Mouse (Mus musculus) B cell, adult (primary cell): Measurements from ENCODE around the gene Pom121l2. TPM values are rescaled to one million over a fixed set of nuclear protein-coding genes. Genes with fewer than 3 reads are reported as not detected.

Experiments used
- total RNA-seq: library from RNA; stranded (reverse); gene quantifications from 4 replicates; pipeline ENCODE4 v1.2.4, GENCODE M21; 2023; ENCODE audit not compliant: inconsistent age

Gene Pom121l2
- not detected in 4 replicates for total RNA-seq

DNA sequence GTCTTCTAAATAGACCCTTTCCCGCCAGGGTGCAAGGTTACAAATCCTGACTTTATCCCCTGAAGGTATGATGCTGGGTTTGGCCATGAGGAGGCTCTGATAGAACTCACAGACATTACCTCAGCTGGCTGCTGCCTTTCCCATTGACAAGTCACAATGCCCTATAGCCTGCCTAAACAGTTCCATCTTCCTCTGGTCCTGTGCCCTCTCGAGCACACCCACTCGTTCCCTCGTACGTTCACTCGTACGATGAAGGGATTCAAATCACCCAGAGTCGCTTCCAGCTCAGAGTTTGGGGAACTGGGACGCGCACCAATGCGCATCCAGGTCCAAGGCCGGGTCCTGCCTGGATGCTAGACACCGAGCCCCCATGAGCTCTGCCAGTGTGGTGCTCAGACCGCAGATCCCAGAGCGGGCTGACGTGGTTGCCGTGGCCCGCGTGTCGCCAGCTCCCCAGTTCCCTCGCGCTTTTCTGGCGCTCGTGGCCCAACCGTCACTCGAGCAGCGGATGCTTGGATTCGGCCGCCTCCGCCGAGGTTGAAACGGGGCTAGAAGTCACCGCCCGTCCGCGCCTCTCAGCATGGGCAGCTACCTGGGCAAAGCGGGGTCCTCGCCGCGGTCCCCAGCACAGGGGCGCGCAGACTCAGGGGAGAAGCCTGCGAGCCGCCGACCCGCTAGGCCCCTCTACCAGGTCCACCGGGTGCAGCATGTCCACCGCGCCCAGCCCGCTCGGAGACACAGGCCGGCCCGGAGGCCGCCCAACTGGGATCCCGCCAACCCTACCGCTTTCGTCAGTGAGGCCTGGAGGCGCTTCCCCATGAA is at the start of gene Pom121l2:
Pom121l2 (plus strand) TSS at position 214 of the 822 bp plus-strand sequence.

DNA sequence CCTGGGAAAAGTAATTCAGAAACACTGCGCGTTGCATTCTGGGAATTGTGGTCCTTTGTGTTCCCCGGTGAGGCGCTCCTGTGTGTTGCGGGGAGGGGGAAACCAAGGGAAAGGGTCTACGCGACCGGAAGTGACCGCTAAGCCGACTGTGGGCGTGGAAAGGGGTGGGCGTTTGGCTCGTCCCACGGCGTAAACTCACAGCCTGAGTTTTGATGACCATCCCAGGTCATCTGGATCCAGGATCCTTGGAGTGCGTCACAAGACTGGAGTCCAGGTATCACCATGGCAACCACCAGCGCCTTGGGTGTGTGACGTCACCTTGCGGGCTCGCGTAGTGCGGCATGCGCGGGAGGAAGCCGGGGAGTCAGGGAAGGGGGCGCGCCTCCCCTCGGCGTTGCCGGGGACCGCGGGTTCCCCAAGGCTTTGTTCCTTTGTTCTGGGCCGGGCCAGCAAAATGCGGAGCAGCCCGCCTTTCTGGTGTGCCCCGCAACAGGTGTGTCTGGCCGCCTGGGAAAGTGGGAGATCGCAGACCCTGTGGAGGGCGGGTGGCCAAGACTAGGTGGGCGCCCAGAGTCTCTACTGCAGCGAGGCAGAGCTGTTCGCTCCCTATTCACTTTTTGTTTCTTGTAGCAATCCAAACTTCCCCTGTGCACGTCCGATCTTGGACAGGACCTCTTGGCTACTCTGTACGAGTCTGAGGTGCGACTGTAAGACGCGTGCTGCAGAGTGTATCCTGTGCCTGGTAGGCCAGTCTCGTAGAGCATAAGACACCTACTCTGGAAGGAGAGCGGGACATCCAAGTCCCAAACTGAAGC is 35.9 kb upstream of the Pom121l2 start, which contains the start of gene Zfp184:
Zfp184 (plus strand) TSS at position 169 of the 815 bp plus-strand sequence.

DNA sequence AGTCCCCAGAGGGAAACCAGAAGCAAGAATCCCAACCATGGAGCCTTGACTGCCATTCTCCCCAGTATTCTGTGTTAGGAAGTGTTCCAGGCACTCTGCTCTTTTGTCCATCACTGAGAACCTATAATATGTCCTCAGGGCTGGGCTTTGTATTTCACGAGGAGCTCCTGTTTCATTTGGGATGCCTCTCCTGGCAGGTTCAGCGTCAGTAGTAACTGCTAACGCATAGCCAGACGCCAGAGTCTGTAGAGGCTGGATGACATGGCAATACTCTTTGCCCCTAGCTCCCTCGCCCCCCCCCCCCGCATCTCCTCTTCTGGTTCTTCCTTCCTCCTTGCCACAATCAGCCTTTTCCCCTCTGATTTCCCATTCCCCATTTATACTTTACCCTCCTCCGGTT is 28.6 kb downstream of the Pom121l2 start, which contains the start of gene Prss16:
Prss16 (minus strand) TSS at position 101 of the 400 bp plus-strand sequence.

DNA sequence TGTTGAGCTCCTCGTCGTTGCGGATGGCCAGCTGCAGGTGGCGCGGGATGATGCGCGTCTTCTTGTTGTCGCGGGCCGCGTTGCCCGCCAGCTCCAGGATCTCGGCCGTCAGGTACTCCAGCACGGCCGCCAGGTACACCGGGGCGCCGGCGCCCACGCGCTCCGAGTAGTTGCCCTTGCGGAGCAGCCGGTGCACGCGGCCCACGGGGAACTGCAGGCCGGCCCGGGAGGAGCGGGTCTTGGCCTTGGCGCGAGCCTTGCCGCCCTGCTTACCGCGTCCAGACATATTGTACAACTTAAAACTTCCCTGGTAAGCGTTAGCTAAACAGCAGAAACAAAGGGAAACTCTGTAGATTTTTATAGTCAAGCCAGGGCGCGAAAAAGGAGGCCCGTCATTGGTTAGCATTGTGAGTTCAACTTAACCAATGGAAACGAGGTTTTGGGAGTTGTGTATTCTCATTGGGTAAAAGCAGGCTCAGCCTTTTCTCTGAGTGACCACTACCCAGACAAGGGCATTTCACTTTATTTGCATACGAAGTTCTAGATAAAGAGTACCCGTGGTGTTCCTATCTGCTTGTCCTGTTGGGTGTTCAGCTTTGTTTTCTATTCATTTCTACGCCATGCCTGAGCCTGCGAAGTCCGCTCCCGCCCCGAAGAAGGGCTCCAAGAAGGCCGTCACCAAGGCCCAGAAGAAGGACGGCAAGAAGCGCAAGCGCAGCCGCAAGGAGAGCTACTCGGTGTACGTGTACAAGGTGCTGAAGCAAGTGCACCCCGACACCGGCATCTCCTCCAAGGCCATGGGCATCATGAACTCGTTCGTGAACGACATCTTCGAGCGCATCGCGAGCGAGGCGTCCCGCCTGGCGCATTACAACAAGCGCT is 54.5 kb downstream of the Pom121l2 start, which contains the start of the genes Hist1h2ah and Hist1h2bk:
Hist1h2ah (minus strand) TSS at position 302 of the 882 bp plus-strand sequence.
Hist1h2bk (plus strand) TSS at position 604 of the 882 bp plus-strand sequence.

Other genes starting within 250 kb of the Pom121l2 start
- gene Hist1h4j, start 246.1 kb upstream of the Pom121l2 start, total RNA-seq = 11.8 to 18.5 TPM (median 15.7 TPM) in 4 replicates
- 345 to 580 TPM (median 393 TPM) in 4 replicates for gene Hist1h4k, start 230.7 kb upstream of the Pom121l2 start, total RNA-seq
- gene Hist1h2ak, start 227.4 kb upstream of the Pom121l2 start, total RNA-seq = 43.9 to 61.4 TPM (median 49.5 TPM) in 4 replicates
- 79.2 to 91.1 TPM (median 87.7 TPM) in 4 replicates for gene Hist1h2bn, start 227.1 kb upstream of the Pom121l2 start, total RNA-seq
- gene Hist1h1b, start 200.6 kb upstream of the Pom121l2 start, total RNA-seq = 64.3 to 100 TPM (median 75.1 TPM) in 4 replicates
- gene Hist1h3i, start 197.8 kb upstream of the Pom121l2 start, total RNA-seq = 159 to 245 TPM (median 224 TPM) in 4 replicates
- 26.3 to 53.4 TPM (median 30.7 TPM) in 4 replicates for gene Hist1h2an, start 194.0 kb upstream of the Pom121l2 start, total RNA-seq
- 38.6 to 53.7 TPM (median 48.7 TPM) in 4 replicates for gene Hist1h2bp, start 193.7 kb upstream of the Pom121l2 start, total RNA-seq
- 179 to 205 TPM (median 201 TPM) in 4 replicates for gene Hist1h2bq, start 171.0 kb upstream of the Pom121l2 start, total RNA-seq
- 199 to 315 TPM (median 296 TPM) in 4 replicates for gene Hist1h2ao, start 170.7 kb upstream of the Pom121l2 start, total RNA-seq
- gene Hist1h4m, start 169.4 kb upstream of the Pom121l2 start, total RNA-seq = 283 to 393 TPM (median 343 TPM) in 4 replicates
- 138 to 258 TPM (median 167 TPM) in 4 replicates for gene Hist1h4n, start 149.0 kb upstream of the Pom121l2 start, total RNA-seq
- 46.5 to 101 TPM (median 67.4 TPM) in 4 replicates for gene Hist1h2ap, start 147.7 kb upstream of the Pom121l2 start, total RNA-seq
- gene Hist1h2br, start 147.5 kb upstream of the Pom121l2 start, total RNA-seq = 177 to 204 TPM (median 198 TPM) in 4 replicates
- 3.0 to 5.1 TPM (median 4.2 TPM) in 4 replicates for gene Zfp184, start 36.1 kb upstream of the Pom121l2 start, total RNA-seq
- 0.42 to 1.4 TPM (median 0.62 TPM) in 4 replicates for gene Prss16, start 28.5 kb downstream of the Pom121l2 start, total RNA-seq
- 52.9 to 158 TPM (median 73.5 TPM) in 4 replicates for gene Hist1h2ah, start 54.4 kb downstream of the Pom121l2 start, total RNA-seq
- gene Hist1h2bk, start 54.7 kb downstream of the Pom121l2 start, total RNA-seq = 59.7 to 88.4 TPM (median 71.1 TPM) in 4 replicates
- gene Hist1h4i, start 60.2 kb downstream of the Pom121l2 start, total RNA-seq = 102 to 154 TPM (median 106 TPM) in 4 replicates
- gene Hist1h2ag, start 61.8 kb downstream of the Pom121l2 start, total RNA-seq = 71.8 to 120 TPM (median 87.9 TPM) in 4 replicates
- 59.3 to 73.5 TPM (median 68.5 TPM) in 4 replicates for gene Hist1h2bj, start 62.0 kb downstream of the Pom121l2 start, total RNA-seq
- not detected in 4 replicates for gene Vmn1r188, start 103.2 kb downstream of the Pom121l2 start, total RNA-seq
- gene Vmn1r189, start 124.6 kb downstream of the Pom121l2 start, total RNA-seq = not detected in 4 replicates
- gene Vmn1r191, start 202.8 kb downstream of the Pom121l2 start, total RNA-seq = not detected in 4 replicates
- gene Vmn1r192, start 209.9 kb downstream of the Pom121l2 start, total RNA-seq = not detected in 4 replicates
- not detected in 4 replicates for gene Vmn1r193, start 242.0 kb downstream of the Pom121l2 start, total RNA-seq